Mouse (Mus musculus): ENCODE measurements around the gene Aacs.

GRCm38 (mm10) chr5:125479376-125479775 lies 3.8 kb downstream of the Aacs start:
- TF ChIP-seq GATA1 (IDR thresholded peaks at IDR 0.05; ENCODE audit: borderline replicate concordance, low read length) (no peak), FLI1 (IDR thresholded peaks at IDR 0.05; ENCODE audit: low read length) (no peak)
